Mouse (Mus musculus): ENCODE data around the gene Ccnj.

Gene Ccnj

GRCm38 (mm10) chr19:40844731-40845130 is 13.7 kb downstream of the Ccnj start:
- DNase-seq (ENCODE audit: low read depth, low spot score) = no peak

DNA sequence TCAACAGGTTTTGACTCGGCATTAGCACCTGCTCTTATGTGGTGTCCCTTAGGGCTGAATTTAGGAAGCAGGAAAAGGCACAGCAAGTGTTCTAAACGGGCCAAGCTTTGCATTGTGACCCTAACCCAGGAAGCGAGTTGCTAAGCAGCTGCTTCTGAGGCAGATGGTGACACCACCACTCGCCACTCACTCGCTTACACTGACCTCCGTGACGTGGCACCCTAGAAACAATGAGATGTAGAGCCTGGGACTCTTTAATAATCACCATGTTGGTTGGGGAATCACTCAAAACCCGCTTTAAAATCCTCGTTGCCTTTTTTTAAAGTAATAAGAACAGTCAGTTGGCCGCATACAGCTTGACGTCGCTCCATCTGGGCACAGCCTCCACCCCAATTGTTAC is 18.3 kb downstream of the Ccnj start:
- no peak for DNase-seq (ENCODE audit: low read depth, low spot score)

- no peak for DNase-seq (ENCODE audit: low read depth, low spot score)
Observed at GRCm38 (mm10) chr19:40859555-40859954, 28.5 kb downstream of the Ccnj start.

- no peak for DNase-seq (ENCODE audit: low read depth, low spot score)
Observed at GRCm38 (mm10) chr19:40868284-40868683, 37.2 kb downstream of the Ccnj start.

- no peak for DNase-seq (ENCODE audit: low read depth, low spot score)
Observed at GRCm38 (mm10) chr19:40869425-40870105, 38.5 kb downstream of the Ccnj start.

- peak; percentile 96 for DNase-seq (ENCODE audit: low read depth, low spot score)
Observed at GRCm38 (mm10) chr19:40872955-40873665, 42.0 kb downstream of the Ccnj start.

DNA sequence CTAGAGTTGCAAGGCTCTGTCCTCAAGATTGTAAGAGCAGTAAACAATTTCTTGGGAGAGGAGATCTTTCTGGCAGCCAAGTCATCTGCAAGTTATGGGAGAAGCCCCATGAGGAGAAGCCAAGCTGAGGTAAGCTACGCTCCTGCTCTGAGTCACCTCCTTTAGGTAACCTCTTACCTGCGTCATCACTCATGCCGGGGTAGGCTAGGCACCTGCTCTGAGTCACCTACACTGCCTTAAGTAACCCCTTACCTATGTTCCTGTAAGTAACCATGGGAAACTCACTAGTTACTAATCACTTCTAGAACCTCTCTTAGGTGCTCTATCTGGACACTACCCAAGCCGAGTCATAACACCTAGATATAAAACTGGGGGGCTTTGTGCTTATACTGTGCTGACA is 50.6 kb downstream of the Ccnj start:
- no peak for DNase-seq (ENCODE audit: low read depth, low spot score)

DNA sequence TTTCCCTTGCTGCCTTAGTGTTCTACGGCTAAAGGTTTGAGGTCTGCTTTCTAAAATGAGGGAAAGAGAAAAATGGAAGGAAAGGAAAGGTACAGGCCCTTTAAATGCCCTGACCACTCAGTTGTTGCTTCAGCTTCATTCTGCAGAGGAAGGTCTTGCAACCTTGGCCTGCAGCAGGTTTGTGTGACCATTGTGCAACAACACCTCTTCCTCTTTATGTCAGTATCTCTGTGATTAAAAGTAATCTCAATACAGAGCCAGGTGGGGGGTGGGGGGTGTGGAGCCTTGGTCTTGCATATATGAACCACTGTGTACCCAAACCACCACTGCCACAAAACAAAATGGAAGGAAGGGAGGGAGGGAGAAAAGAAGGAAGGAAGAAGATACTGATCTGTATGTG is 57.8 kb downstream of the Ccnj start:
- DNase-seq (ENCODE audit: low read depth, low spot score) = no peak

- DNase-seq (ENCODE audit: low read depth, low spot score) = peak; percentile 58
Observed at GRCm38 (mm10) chr19:40894071-40894506, 63.0 kb downstream of the Ccnj start.

DNA sequence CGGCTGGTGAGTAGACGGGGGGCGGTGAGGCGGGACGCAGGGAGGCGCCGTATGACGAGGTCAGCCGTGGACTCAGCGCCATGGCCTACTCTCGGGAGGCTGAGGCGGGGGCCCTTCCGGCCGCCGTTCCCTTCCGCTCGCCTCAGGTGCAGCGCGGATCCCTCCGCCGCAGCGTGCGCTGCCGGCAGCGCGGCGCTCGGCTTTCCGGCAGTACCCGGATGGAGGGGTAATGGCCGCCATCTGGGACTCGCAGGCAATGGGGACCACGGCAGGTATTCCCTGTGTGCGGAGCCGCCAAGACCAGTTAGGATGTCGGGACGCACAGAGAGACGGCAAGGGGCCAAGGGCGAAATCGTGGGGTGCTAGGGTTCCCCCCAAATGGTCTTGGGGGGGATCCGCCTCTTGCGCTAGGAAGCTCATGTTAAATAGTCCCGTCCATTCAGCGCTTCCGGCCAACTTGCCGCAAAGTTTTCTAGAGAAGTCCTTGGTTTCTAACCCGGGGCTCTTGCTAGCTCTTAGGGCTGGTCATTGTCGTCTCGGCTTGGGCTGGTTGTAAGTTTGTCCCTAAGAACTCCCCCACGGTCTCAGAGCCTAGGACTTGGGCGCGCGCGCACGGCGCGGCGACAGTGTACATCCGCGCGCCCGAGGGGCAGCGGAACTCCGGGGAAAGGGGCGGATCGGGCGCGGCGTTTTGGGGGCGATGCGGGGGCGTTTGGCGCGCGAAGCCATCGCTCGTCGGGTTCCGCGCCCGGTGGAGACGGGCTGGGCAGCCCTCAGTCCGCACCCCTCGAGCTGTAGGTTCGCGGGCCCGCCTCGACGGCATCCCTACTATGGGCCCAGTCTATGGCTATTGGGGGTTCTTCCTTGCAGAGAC is 63.7 kb downstream of the Ccnj start, which contains the start of gene Zfp518a:
Zfp518a (plus strand) TSS at position 187 of the 874 bp plus-strand sequence.
- DNase-seq (ENCODE audit: low read depth, low spot score) = peak; percentile 84

GRCm38 (mm10) chr19:40895393-40895703 is 64.3 kb downstream of the Ccnj start:
- peak; percentile 16 for DNase-seq (ENCODE audit: low read depth, low spot score)
